Mouse (Mus musculus): ENCODE results near the gene Snx29.

DNA sequence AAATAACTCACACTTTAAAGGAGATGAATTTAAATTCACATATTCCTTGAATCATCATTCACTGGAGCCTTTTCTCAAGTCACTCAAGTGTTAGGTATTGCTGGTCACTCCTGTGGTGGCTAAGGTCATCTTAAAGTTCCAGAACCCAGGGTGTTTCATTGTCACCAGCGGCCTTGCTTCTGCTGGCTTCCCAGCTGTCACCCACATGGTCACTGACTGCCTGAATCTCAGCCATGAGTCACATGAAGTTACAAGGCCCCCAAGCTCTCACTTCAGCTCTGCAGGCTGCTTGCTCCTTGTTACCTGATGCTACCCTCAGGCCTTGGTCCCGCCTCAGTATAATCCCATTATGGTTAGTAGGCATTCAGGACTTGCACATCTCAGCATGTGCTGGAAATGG lies 247.4 kb downstream of the Snx29 start:
- TF ChIP-seq CTCF (IDR thresholded peaks at IDR 0.05; ENCODE audit: borderline replicate concordance, insufficient read depth, low read length) (no peak), POLR2A (IDR thresholded peaks at IDR 0.05; ENCODE audit: low read depth, low read length) (no peak)

Measured in embryonic fibroblast, embryonic 13.5 days (primary cell).